Mouse (Mus musculus) bone marrow, adult 2 months (tissue): ENCODE results near the gene Tmem107. TPM values are rescaled to one million over a fixed set of nuclear protein-coding genes. Genes with fewer than 3 reads are reported as not detected.

Experiments used
- H3K27ac ChIP-seq: fragments of 200-500 bp; 2 replicates; pipeline ENCODE4 v1.5.1; 2012; ENCODE audit warnings: low read depth, mild to moderate bottlenecking, control low read depth, inconsistent platforms, low read length; ENCODE audit not compliant: control insufficient read depth, poor library complexity, insufficient read depth
- H3K4me1 ChIP-seq: fragments of 200-500 bp; 2 replicates; pipeline ENCODE4 v1.6.1; 2011; ENCODE audit warnings: low read length; ENCODE audit not compliant: control insufficient read depth, insufficient read depth
- H3K4me3 ChIP-seq: fragments of 200-500 bp; replicated peaks from 2 replicates; pipeline ENCODE3; 2011; ENCODE audit warnings: mild to moderate bottlenecking, low read depth, low read length, control low read depth; ENCODE audit not compliant: control insufficient read depth
- CTCF ChIP-seq: fragments of 200-500 bp; IDR thresholded peaks from 2 replicates; pipeline ENCODE4 v1.5.1; 2011; ENCODE audit warnings: low read length, control low read depth; ENCODE audit not compliant: control insufficient read depth, insufficient read depth
- POLR2A ChIP-seq: fragments of 200-500 bp; IDR thresholded peaks from 2 replicates; pipeline ENCODE4 v1.6.1; 2011; ENCODE audit warnings: low read depth, mild to moderate bottlenecking, control low read depth, low read length, borderline replicate concordance; ENCODE audit not compliant: control insufficient read depth
- WGBS: fragments of 180-500 bp; shearing (Covaris S2); methylation state at CpG from one replicate; pipeline ENCODE4 v1.1.7; 2018; 5-methylcytosine and 5-hydroxymethylcytosine counted together
- polyA plus RNA-seq: library from polyadenylated mRNA; stranded (reverse); fragments of >200 nt; gene quantifications from 2 replicates; pipeline ENCODE4 v1.2.4, GENCODE M21; 2011; ENCODE audit warnings: low replicate concordance; ENCODE audit not compliant: missing spikeins, insufficient read depth, insufficient read length

Gene Tmem107
- polyA plus RNA-seq, 1 experiment, result 31.0 TPM

DNA sequence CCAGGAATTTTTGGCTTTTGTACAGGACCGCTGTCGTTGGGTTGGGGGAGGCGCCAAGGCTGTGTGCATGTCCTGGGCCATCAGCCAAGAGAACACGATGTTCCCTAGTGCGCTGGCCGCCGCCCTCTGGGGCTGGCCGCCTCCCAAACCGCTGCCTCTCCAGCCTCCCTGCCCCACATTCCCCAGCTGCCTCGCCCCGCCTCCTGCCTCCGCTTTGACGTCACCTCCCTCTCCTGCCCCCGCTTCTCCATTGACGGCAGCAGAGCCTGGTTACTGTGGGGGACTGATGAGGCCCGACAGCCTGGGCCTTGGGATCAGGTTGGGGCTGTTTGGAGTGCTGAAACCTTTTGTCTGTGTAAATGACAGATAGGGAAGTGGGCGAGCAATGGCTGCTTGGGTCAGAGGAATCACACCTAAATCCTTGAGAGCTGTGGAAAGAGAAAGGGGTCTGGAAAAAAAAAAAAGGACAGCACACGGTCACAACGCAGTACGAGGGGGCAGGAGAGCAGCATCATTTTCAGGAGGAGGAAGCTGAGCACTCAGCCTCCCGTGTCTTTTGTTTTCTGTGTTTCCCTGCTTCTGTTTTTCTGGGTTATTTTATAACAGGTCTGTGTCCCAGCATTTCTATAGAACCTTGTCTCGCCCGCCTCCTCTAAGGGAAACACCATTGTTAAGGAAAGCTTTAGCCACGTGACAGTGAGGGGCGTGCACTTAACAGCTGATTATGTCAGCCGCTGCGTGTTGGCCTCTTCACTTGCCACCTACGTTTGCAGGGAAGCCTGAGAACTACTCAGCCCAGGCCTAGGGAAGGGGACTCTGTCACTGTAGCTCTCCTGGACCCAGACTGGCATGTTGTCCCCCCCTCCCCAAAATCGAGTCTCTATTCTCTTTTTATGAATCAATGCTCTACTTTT, 26.6 kb downstream of the Tmem107 start:
- WGBS, result 1% methylated on average over 29 of the region's 29 CpGs
- H3K27ac ChIP-seq, result peak overlapping the region; percentile 81
- H3K4me1 ChIP-seq, result peaks cover 13% of the 10 kb centered on the region; the same call in 1 of the 2 replicates
- peak; percentile 67; the same call in 1 of the 2 replicates for TF ChIP-seq POLR2A
- no peak for TF ChIP-seq CTCF
- peak overlapping the region; percentile 40 for H3K4me3 ChIP-seq

DNA sequence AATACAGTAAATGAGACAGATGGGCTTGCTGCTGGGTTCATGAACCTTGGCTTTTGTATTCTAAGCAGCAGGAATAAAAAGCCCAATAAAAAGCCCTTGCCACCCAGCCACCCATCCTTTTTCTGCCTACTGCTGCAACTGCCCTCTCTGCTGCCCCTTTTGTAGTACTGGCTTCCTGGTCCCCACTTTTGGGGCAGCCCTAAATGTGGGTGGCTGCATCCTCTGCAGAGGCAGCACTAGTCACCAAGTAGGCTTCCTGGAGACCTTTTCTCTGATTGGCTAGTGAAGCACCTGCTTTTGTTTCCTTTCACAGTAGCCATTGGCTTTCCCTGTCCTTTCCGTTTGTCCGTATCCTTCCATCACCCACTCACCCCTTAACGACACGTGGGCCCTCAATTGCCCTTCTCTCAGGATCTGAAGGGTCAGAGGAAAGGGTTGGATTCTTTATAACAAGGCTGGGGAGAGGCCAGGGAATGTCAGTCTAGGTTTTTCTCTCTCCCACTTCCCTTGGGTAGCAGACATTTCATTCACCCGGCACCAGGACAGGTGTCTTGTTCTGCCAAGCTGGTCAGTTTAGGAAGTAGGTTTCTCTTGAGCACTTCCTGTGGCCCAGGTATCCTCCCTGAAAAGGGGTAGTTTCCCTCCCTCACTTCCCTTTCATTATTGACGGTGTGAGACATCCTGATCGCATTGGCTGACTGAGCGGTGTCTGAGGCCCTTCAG, 27.6 kb downstream of the Tmem107 start:
- TF ChIP-seq CTCF (no peak), POLR2A (no peak)
- H3K4me1 ChIP-seq, result peaks cover 13% of the 10 kb centered on the region; the same call in 1 of the 2 replicates
- WGBS, result 17% methylated on average over 8 of the region's 8 CpGs
- H3K27ac ChIP-seq, result peak overlapping the region; percentile 92
- peak overlapping the region; percentile 6 for H3K4me3 ChIP-seq

DNA sequence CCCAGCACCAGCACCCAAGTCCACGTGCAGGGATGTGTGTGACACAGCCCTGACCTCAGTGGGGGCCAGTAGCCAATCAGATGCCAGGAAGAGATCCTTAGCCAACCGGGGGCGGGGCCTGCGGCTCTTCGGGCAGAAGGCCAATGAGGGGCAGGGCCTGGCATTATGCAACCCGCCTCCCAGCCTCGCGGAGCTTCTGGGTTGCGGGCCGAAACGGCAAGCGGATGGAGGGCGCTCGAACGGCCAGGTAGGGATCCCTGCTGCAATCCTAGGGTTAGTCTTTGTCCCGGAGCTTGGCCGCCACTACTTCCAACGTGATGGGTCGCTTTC, 28.1 kb downstream of the Tmem107 start:
- TF ChIP-seq CTCF (no peak), POLR2A (peak; percentile 48; the same call in 1 of the 2 replicates)
- 1% methylated on average over 19 of the region's 19 CpGs for WGBS
- peak overlapping the region; percentile 92 for H3K27ac ChIP-seq
- H3K4me3 ChIP-seq, result peak overlapping the region; percentile 70
- H3K4me1 ChIP-seq, result peaks cover 13% of the 10 kb centered on the region; the same call in 1 of the 2 replicates

DNA sequence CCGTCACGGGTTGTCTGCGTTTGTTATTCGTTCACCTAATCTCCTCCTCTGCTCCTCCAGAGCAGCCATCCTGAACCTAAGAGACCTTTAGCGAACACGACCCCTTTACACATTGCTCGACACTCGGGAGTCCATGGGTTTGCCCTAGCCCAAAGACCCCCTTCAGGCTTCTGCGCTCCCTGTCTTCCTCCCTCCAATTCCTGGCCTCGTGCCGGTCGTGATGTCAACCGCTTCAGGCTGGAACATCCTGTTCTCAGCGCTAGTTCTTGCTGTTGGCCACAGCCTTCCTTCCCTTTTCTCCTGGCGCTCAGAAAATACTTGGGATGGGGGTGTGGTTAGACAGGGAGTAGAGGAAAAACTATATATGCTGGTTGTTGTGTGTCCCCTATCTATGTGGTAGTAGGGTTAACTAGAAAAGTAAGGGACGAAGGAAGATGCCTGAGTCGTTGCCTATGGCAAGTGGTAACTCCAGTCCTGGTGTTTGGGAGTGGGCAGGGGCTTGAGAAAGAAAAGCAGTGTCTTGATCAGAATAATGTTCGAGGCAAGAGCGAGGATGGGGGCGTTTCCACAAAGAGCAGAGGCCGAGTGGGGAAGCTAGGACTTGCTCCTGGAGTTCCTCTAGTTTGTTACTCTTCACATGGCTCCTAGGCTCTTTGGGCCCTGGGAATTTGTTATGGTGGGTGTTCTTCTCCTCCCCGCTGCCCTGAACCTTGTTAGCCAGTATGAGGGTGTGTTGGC, 28.7 kb downstream of the Tmem107 start:
- Histone ChIP-seq H3K4me3 (peak overlapping the region; percentile 70), H3K27ac (peak overlapping the region; percentile 92), H3K4me1 (peaks cover 13% of the 10 kb centered on the region; the same call in 1 of the 2 replicates)
- no peak for TF ChIP-seq POLR2A
- no peak for TF ChIP-seq CTCF
- under 1% methylated on average over 22 of the region's 22 CpGs for WGBS

DNA sequence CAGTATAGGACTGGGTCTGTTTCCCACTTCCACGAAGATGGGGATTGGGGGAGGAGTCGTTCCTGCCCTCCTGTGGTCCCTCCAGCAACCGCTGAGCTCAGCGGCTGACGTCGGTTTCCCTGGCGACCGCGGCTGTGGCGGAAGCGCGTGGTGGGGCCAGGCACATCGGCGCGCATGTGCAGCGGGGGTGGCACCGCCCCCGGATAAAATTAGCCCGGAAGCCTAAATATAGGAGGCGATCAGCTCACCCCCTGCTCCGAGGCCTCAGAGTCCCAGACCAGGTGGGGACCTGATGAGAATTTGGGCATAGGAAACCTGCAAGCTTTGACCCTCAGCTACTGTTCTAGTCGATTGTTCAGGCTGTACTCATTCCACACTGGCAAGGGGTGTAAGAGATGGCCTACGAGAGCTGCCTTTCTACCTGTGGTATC, 29.3 kb downstream of the Tmem107 start:
- WGBS, result under 1% methylated on average over 23 of the region's 23 CpGs
- peak; percentile 12; the same call in 1 of the 2 replicates for TF ChIP-seq CTCF
- TF ChIP-seq POLR2A, result peak; percentile 51; the same call in 1 of the 2 replicates
- Histone ChIP-seq H3K27ac (peak overlapping the region; percentile 92), H3K4me3 (peak overlapping the region; percentile 70), H3K4me1 (peaks cover 13% of the 10 kb centered on the region; the same call in 1 of the 2 replicates)

DNA sequence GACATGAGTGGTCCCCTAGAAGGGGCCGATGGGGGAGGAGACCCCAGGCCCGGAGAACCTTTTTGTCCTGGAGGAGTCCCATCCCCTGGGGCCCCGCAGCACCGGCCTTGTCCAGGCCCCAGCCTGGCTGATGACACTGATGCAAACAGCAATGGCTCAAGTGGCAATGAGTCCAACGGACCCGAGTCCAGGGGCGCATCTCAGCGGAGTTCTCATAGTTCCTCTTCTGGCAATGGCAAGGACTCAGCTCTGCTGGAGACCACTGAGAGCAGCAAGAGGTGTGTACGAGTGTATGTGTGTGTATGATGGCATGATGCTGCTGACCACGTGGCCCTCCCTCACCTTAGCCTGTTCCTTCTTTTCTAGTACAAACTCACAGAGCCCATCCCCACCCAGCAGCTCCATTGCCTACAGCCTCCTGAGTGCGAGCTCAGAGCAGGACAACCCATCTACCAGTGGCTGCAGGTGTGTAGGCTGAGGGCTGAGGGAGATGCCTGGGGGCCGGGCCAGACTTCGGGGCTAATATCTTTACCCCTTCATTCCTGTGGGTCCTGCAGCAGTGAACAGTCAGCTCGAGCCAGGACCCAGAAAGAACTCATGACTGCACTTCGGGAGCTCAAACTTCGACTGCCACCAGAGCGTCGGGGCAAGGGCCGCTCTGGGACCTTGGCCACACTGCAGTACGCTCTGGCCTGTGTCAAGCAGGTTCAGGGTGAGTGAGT, 30.2 kb downstream of the Tmem107 start:
- TF ChIP-seq CTCF, result no peak
- TF ChIP-seq POLR2A, result no peak
- Histone ChIP-seq H3K4me1 (peaks cover 13% of the 10 kb centered on the region; the same call in 1 of the 2 replicates), H3K4me3 (no peak overlapping the region), H3K27ac (peak overlapping the region; percentile 92; the same call in 1 of the 2 replicates)
- WGBS, result 62% methylated on average over 20 of the region's 20 CpGs

DNA sequence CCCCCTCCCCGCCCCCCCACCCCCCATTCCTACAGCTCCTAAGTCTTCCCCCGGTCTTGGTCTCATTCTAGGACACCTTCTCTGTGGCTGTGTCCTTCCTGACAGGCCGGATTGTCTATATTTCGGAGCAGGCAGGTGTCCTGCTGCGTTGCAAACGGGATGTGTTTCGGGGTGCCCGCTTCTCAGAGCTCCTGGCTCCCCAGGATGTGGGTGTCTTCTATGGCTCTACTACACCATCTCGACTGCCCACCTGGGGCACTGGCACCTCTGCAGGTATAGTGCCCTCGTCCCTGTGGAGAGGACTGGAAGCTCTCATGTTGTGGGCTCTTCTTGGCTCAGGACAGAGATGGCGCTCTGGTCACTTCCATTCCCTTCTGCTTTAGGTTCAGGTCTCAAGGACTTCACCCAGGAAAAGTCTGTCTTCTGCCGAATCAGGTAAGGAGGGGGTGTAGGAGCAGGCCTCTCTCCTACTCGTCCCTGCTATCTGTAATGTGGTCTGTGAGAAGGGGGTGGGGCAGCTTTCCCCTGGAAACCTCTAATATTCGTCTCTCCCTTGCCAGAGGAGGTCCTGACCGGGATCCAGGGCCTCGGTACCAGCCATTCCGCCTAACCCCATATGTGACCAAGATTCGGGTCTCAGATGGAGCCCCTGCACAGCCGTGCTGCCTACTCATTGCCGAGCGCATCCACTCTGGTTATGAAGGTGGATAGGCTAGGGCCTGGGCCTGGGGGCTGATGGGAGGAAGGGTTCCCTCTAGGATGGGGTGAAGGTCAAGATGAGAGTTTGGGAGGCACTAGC, 31.2 kb downstream of the Tmem107 start:
- no peak for TF ChIP-seq POLR2A
- TF ChIP-seq CTCF, result no peak
- Histone ChIP-seq H3K27ac (no peak overlapping the region), H3K4me3 (no peak overlapping the region), H3K4me1 (peaks cover 13% of the 10 kb centered on the region; the same call in 1 of the 2 replicates)
- 88% methylated on average over 21 of the region's 21 CpGs for whole genome bisulfite sequencing

DNA sequence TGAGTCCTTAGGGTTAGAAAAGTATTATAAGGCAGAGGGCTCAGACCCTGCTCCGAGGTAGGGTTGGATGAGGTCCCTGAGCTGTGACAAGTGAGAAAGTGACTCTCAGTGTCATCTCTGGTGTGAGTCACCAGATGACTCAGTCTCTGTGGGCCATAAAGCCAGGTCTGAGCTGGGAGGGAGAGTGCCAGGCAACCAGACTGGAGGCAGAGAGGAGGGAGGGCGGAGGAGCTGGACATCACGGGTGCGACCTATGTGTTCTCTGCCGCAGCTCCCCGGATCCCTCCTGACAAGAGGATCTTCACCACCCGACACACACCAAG, 31.8 kb downstream of the Tmem107 start:
- TF ChIP-seq POLR2A, result no peak
- no peak for TF ChIP-seq CTCF
- WGBS, result 92% methylated on average over 7 of the region's 7 CpGs

More for the DNA sequence above, 31.8 kb downstream of the Tmem107 start:
- Histone ChIP-seq H3K4me3 (no peak overlapping the region), H3K4me1 (peaks cover 13% of the 10 kb centered on the region; the same call in 1 of the 2 replicates), H3K27ac (no peak overlapping the region)
